Mouse (Mus musculus) mature B cell (primary cell): ENCODE results near the gene Lif.

Experiments used
- in situ Hi-C: fragments of 300-500 bp; cut with MboI; formaldehyde crosslinking; loops from 2 replicates; pipeline ENCODE4 v1.14.3; 2019

Lif gene

GRCm38 (mm10) chr11:4256846-4257607, at the start of gene Lif:
Lif (plus strand) TSS chr11:4257557.
- in situ Hi-C loops, result loop anchor here (5.0 to 10.0 kb wide), 2 partner anchors 40 to 168 kb away; partner anchors contain the start of gene Castor1

- in situ Hi-C loops, result no loop called here
Observed at GRCm38 (mm10) chr11:4207655-4208054, 49.7 kb upstream of the Lif start.

GRCm38 (mm10) chr11:4209556-4209955, 47.8 kb upstream of the Lif start:
- in situ Hi-C loops, result no loop called here

GRCm38 (mm10) chr11:4210786-4211185, 46.6 kb upstream of the Lif start:
- in situ Hi-C loops, result no loop called here

- in situ Hi-C loops, result no loop called here
Observed at GRCm38 (mm10) chr11:4213107-4213506, 44.2 kb upstream of the Lif start.

- in situ Hi-C loops, result no loop called here
Observed at GRCm38 (mm10) chr11:4214572-4214971, 42.8 kb upstream of the Lif start.

GRCm38 (mm10) chr11:4215061-4215460, 42.3 kb upstream of the Lif start:
- in situ Hi-C loops, result loop anchor here (5.0 kb wide), 1 partner anchor 42 kb away; the partner anchor contains the start of gene Lif

- in situ Hi-C loops, result loop anchor here (5.0 kb wide), 1 partner anchor 41 kb away; the partner anchor contains the start of gene Lif
Observed at GRCm38 (mm10) chr11:4216248-4217000, 40.9 kb upstream of the Lif start.

GRCm38 (mm10) chr11:4217914-4218629, 39.3 kb upstream of the Lif start, which contains the start of gene Castor1:
Castor1 (plus strand) TSS chr11:4218225.
- in situ Hi-C loops, result loop anchor here (5.0 kb wide), 1 partner anchor 39 kb away; the partner anchor contains the start of gene Lif

- in situ Hi-C loops, result loop anchor here (5.0 kb wide), 1 partner anchor 39 kb away; the partner anchor contains the start of gene Lif
Observed at GRCm38 (mm10) chr11:4218637-4219036, 38.7 kb upstream of the Lif start.

- in situ Hi-C loops, result loop anchor here (5.0 kb wide), 1 partner anchor 38 kb away; the partner anchor contains the start of gene Lif
Observed at GRCm38 (mm10) chr11:4219317-4219751, 38.0 kb upstream of the Lif start.

- in situ Hi-C loops, result loop anchor here (5.0 kb wide), 1 partner anchor 37 kb away; the partner anchor contains the start of gene Lif
Observed at GRCm38 (mm10) chr11:4219908-4220307, 37.4 kb upstream of the Lif start.

GRCm38 (mm10) chr11:4220443-4221400, 36.6 kb upstream of the Lif start:
- in situ Hi-C loops, result no loop called here

- in situ Hi-C loops, result no loop called here
Observed at GRCm38 (mm10) chr11:4222046-4222950, 35.1 kb upstream of the Lif start.

GRCm38 (mm10) chr11:4223393-4224188, 33.8 kb upstream of the Lif start:
- in situ Hi-C loops, result no loop called here

GRCm38 (mm10) chr11:4224223-4224622, 33.1 kb upstream of the Lif start:
- in situ Hi-C loops, result no loop called here

- in situ Hi-C loops, result no loop called here
Observed at GRCm38 (mm10) chr11:4226569-4227325, 30.6 kb upstream of the Lif start.

- in situ Hi-C loops, result no loop called here
Observed at GRCm38 (mm10) chr11:4228463-4228862, 28.9 kb upstream of the Lif start.
